Mouse (Mus musculus) brain, embryonic 14.5 days (tissue): Measurements from ENCODE around the gene Gm884.

Experiments used
- CTCF ChIP-seq: fragments of 200-500 bp; IDR thresholded peaks from 2 replicates; pipeline ENCODE4 v1.5.1; 2012; ENCODE audit warnings: inconsistent platforms, mild to moderate bottlenecking, moderate library complexity, borderline replicate concordance; ENCODE audit not compliant: insufficient read depth, insufficient read length; ENCODE audit errors: extremely low read depth
- POLR2A ChIP-seq: fragments of 200-500 bp; IDR thresholded peaks from 2 replicates; pipeline ENCODE4 v1.6.1; 2012; ENCODE audit warnings: mild to moderate bottlenecking, inconsistent platforms, borderline replicate concordance; ENCODE audit not compliant: poor library complexity, insufficient read depth, insufficient read length, severe bottlenecking; ENCODE audit errors: extremely low read depth

GRCm38 (mm10) chr11:103627453-103627852, 6.5 kb upstream of the Gm884 start:
- TF ChIP-seq CTCF (no peak), POLR2A (no peak)
